Mouse (Mus musculus): ENCODE results near the gene Degs2. TPM values are rescaled to one million over a fixed set of nuclear protein-coding genes. Genes with fewer than 3 reads are reported as not detected.

Degs2 gene
- not detected for polyA plus RNA-seq (2014; fragmentation: Illumina TruSeq; extraction: RNeasy Lipid Tissue Mini Kit (QIAGEN cat#74804); ENCODE audit: low read depth, low replicate concordance)

DNA sequence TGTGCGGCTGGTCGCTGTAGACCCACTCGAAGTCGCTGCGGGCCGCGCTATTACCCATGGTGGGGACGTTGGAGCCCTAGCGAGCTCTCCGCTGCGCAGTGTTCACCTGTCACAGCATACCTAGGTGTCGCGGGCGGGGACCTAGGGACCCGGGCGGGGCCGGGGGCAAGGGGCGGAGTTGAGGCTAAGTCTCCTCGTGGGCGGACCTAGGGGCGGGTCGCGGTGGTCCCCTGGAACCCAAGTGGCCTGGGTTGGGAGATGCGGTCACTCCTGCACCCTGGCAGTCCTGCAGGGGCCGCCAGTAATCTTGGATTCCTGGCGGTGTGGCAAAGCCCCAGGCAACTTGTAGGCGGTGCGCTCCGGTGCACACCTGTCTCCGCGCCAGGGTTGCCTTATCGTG lies at the start of gene Degs2:
Gene Degs2 (minus strand): TSS at position 131 of the 400 bp plus-strand sequence.

Other genes with a start within 250 kb of the Degs2 start
- 59.4 TPM for gene Evl, start 147.6 kb downstream of the Degs2 start, polyA plus RNA-seq (2014; fragmentation: Illumina TruSeq; extraction: RNeasy Lipid Tissue Mini Kit (QIAGEN cat#74804); ENCODE audit: low read depth, low replicate concordance)
- gene Yy1, start 90.7 kb upstream of the Degs2 start, polyA plus RNA-seq (2014; fragmentation: Illumina TruSeq; extraction: RNeasy Lipid Tissue Mini Kit (QIAGEN cat#74804); ENCODE audit: low read depth, low replicate concordance), result 122 TPM
- gene Slc25a29, start 133.6 kb upstream of the Degs2 start, polyA plus RNA-seq (2014; fragmentation: Illumina TruSeq; extraction: RNeasy Lipid Tissue Mini Kit (QIAGEN cat#74804); ENCODE audit: low read depth, low replicate concordance), result 0.87 TPM
- not detected for gene Slc25a47, start 133.7 kb upstream of the Degs2 start, polyA plus RNA-seq (2014; fragmentation: Illumina TruSeq; extraction: RNeasy Lipid Tissue Mini Kit (QIAGEN cat#74804); ENCODE audit: low read depth, low replicate concordance)
- gene Wdr25, start 191.3 kb upstream of the Degs2 start, polyA plus RNA-seq (2014; fragmentation: Illumina TruSeq; extraction: RNeasy Lipid Tissue Mini Kit (QIAGEN cat#74804); ENCODE audit: low read depth, low replicate concordance), result 0.47 TPM
- gene Wars, start 191.9 kb upstream of the Degs2 start, polyA plus RNA-seq (2014; fragmentation: Illumina TruSeq; extraction: RNeasy Lipid Tissue Mini Kit (QIAGEN cat#74804); ENCODE audit: low read depth, low replicate concordance), result 12.3 TPM

Data from adrenal gland, adult 10 weeks (tissue).